Mouse (Mus musculus) midbrain, postnatal 0 days (tissue): Measurements from ENCODE around the gene Ada. TPM values are rescaled to one million over a fixed set of nuclear protein-coding genes. Genes with fewer than 3 reads are reported as not detected.

Source experiments
- ATAC-seq: fragments of 200-750 bp; cut with Nextera tagmentation; 2 replicates; pipeline ENCODE4 v1.8.0; 2017; ENCODE audit warnings: moderate number of reproducible peaks, mild to moderate bottlenecking, moderate TSS enrichment, moderate library complexity; ENCODE audit not compliant: low FRiP score
- DNase-seq: peaks from one replicate; pipeline ENCODE4 v3.0.0-alpha.2; 2015; ENCODE audit warnings: low spot score
- H3K27ac ChIP-seq: fragments of 300-500 bp; sonication (generic); 2 replicates; pipeline ENCODE4 v1.5.1; 2014; ENCODE audit warnings: low read depth, mild to moderate bottlenecking, low read length, mixed read lengths
- H3K27me3 ChIP-seq: fragments of 300-500 bp; sonication (generic); 2 replicates; pipeline ENCODE4 v1.6.1; 2014; ENCODE audit warnings: low read length, control low read depth, mixed read lengths; ENCODE audit not compliant: insufficient read depth
- H3K36me3 ChIP-seq: fragments of 300-500 bp; sonication (generic); 2 replicates; pipeline ENCODE4 v1.6.1; 2014; ENCODE audit warnings: low read length, control low read depth, mixed read lengths; ENCODE audit not compliant: insufficient read depth
- H3K4me1 ChIP-seq: fragments of 300-500 bp; sonication (generic); 2 replicates; pipeline ENCODE4 v1.6.1; 2014; ENCODE audit warnings: mild to moderate bottlenecking, control low read depth, antibody characterized with exemption, low read length, mixed read lengths; ENCODE audit not compliant: insufficient read depth
- H3K4me2 ChIP-seq: fragments of 300-500 bp; sonication (generic); 2 replicates; pipeline ENCODE4 v1.6.1; 2014; ENCODE audit warnings: low read depth, mild to moderate bottlenecking, low read length, mixed read lengths; ENCODE audit not compliant: poor library complexity, severe bottlenecking
- H3K4me3 ChIP-seq: fragments of 300-500 bp; sonication (generic); 2 replicates; pipeline ENCODE4 v1.5.1; 2014; ENCODE audit warnings: low read depth, mild to moderate bottlenecking, low read length, moderate library complexity
- H3K9ac ChIP-seq: fragments of 300-500 bp; sonication (generic); replicated peaks from 2 replicates; pipeline ENCODE4 v1.6.1; 2014; ENCODE audit warnings: mild to moderate bottlenecking, low read length, moderate library complexity, mixed read lengths; ENCODE audit not compliant: poor library complexity, severe bottlenecking
- H3K9me3 ChIP-seq: fragments of 300-500 bp; sonication (generic); 2 replicates; pipeline ENCODE4 v1.6.1; 2016; ENCODE audit warnings: low read length, control low read depth
- CTCF ChIP-seq: IDR thresholded peaks from 2 replicates; pipeline ENCODE4 v1.5.1; 2016; ENCODE audit warnings: antibody characterized with exemption, mild to moderate bottlenecking
- WGBS: fragments of 180-500 bp; shearing (Covaris S2); extraction: QIAGEN DNeasy Blood & Tissue Kit; methylation state at CpG from one replicate; pipeline ENCODE4 v1.1.7; 2014; 5-methylcytosine and 5-hydroxymethylcytosine counted together
- polyA plus RNA-seq: library from polyadenylated mRNA; unstranded; fragments of >200 nt; fragmentation: Nextera tagmentation; extraction: Ambion mirVana; gene quantifications from 2 replicates; pipeline ENCODE4 v1.2.1, GENCODE M21; 2015
- total RNA-seq: library from RNA; depleted of rRNA; stranded (reverse); fragments of >200 nt; gene quantifications from 2 replicates; pipeline ENCODE4 v1.2.3, GENCODE M21; 2014

Ada gene
- total and polyA plus RNA-seq, 2 experiments from 2014 or later = 1.4 to 3.7 TPM

- no peak overlapping the region for H3K27ac ChIP-seq
- no peaks in the 10 kb centered on the region for H3K4me1 ChIP-seq
- 81% methylated on average over 6 of the region's 6 CpGs for WGBS
- no peak for TF ChIP-seq CTCF
- no peak overlapping the region for H3K4me3 ChIP-seq
- H3K9me3 ChIP-seq = no peaks in the 10 kb centered on the region
- no peaks in the 10 kb centered on the region for H3K36me3 ChIP-seq
- H3K9ac ChIP-seq = no peak overlapping the region
- ATAC-seq (no peak), DNase-seq (no peak)
- no peak overlapping the region for H3K4me2 ChIP-seq
- H3K27me3 ChIP-seq = no peaks in the 10 kb centered on the region
Measured at GRCm38 (mm10) chr2:163783368-163783767, 33.3 kb upstream of the Ada start.

- ATAC-seq (no peak), DNase-seq (no peak)
- 59% methylated on average over 4 of the region's 4 CpGs for WGBS
- H3K36me3 ChIP-seq = no peaks in the 10 kb centered on the region
- H3K4me1 ChIP-seq = no peaks in the 10 kb centered on the region
- H3K27me3 ChIP-seq = peaks cover 3% of the 10 kb centered on the region; the same call in 1 of the 2 replicates
- H3K4me3 ChIP-seq = no peak overlapping the region
- TF ChIP-seq CTCF = no peak
- no peaks in the 10 kb centered on the region for H3K9me3 ChIP-seq
- no peak overlapping the region for H3K9ac ChIP-seq
- no peak overlapping the region for H3K27ac ChIP-seq
- H3K4me2 ChIP-seq = no peak overlapping the region
Measured at GRCm38 (mm10) chr2:163778896-163779295, 28.9 kb upstream of the Ada start.

DNA sequence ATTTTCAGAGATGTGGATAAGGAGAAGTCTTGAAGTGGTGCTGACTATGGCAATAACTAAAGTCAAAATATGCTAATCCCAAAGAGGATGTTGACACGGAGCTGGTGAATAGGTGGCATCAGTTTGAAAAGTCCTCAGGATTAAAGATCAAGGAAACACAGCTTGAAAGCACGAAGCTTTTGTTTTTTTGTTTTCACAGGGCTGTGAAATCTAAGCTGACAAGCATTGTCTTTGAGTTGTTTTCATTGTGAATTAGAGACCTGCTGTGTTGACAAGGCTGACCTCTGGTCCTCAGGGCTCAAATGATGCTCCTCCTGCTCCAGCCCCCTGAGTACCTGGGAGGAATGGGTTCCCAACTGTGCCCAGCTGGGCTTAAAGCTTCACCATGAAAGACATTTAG is 27.0 kb upstream of the Ada start:
- H3K4me3 ChIP-seq = no peak overlapping the region
- ATAC-seq (no peak), DNase-seq (no peak)
- H3K4me2 ChIP-seq = no peak overlapping the region
- H3K9me3 ChIP-seq = no peaks in the 10 kb centered on the region
- H3K9ac ChIP-seq = no peak overlapping the region
- 9% methylated on average over 2 of the region's 2 CpGs for WGBS
- H3K36me3 ChIP-seq = no peaks in the 10 kb centered on the region
- H3K4me1 ChIP-seq = no peaks in the 10 kb centered on the region
- H3K27ac ChIP-seq = no peak overlapping the region
- no peak for TF ChIP-seq CTCF
- H3K27me3 ChIP-seq = peaks cover 3% of the 10 kb centered on the region; the same call in 1 of the 2 replicates

GRCm38 (mm10) chr2:163776661-163777060 is 26.6 kb upstream of the Ada start:
- no peak overlapping the region for H3K4me3 ChIP-seq
- no peak overlapping the region for H3K27ac ChIP-seq
- WGBS = 10% methylated on average over 13 of the region's 13 CpGs
- no peaks in the 10 kb centered on the region for H3K36me3 ChIP-seq
- no peaks in the 10 kb centered on the region for H3K9me3 ChIP-seq
- peaks cover 3% of the 10 kb centered on the region; the same call in 1 of the 2 replicates for H3K27me3 ChIP-seq
- no peak for TF ChIP-seq CTCF
- no peak for DNase-seq
- no peak overlapping the region for H3K4me2 ChIP-seq
- no peak for ATAC-seq
- H3K9ac ChIP-seq = no peak overlapping the region
- no peaks in the 10 kb centered on the region for H3K4me1 ChIP-seq

DNA sequence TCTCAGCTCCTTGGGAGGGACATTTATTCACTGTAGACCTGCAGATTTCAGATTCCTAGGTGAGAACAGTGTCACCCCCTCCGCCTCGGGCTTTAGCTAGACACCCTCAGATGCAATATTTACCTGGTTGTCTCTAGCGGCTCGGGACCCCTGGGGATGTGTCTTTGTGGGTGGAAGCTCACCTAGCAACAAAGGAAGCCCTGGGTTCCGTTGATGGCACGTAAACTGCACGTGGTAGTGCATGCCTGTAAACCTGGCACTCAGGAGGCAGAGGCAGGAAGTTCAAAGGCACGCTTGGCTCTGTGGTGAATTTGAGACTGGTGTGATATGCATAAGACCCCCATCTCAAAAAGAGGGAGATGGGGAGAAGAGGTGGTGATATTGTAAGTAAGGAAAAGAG is 20.7 kb upstream of the Ada start:
- Histone ChIP-seq H3K4me2 (no peak overlapping the region), H3K27ac (no peak overlapping the region), H3K4me3 (no peak overlapping the region), H3K27me3 (peaks cover 3% of the 10 kb centered on the region; the same call in 1 of the 2 replicates), H3K9ac (no peak overlapping the region), H3K36me3 (no peaks in the 10 kb centered on the region), H3K9me3 (no peaks in the 10 kb centered on the region), H3K4me1 (no peaks in the 10 kb centered on the region)
- no peak for TF ChIP-seq CTCF
- 92% methylated on average over 8 of the region's 8 CpGs for WGBS
- no peak for DNase-seq
- ATAC-seq = no peak

DNA sequence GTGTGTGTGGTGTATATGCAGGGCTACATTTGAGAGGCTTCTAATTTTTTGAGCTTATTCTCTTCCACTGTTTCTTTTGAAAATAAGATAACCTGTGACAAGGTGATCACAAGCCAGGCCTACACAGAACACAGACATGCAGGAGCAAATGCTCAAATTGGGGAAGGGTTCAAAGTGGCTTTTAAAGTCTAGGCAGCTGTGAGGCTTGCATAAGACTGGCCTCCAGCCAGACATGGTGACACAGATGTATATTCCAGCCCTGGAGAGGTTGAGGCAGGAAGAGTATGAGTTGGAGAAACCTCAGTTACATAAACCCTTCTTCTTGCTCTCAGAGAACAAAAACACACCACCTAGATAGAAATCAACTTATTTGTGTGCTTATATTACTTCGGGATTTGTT is 16.9 kb upstream of the Ada start:
- Histone ChIP-seq H3K9me3 (no peaks in the 10 kb centered on the region), H3K9ac (no peak overlapping the region), H3K4me1 (no peaks in the 10 kb centered on the region), H3K4me2 (no peak overlapping the region), H3K4me3 (no peak overlapping the region), H3K36me3 (no peaks in the 10 kb centered on the region), H3K27me3 (no peaks in the 10 kb centered on the region), H3K27ac (no peak overlapping the region)
- DNase-seq (no peak), ATAC-seq (no peak)
- 86% methylated on average over 1 of the region's 1 CpGs for WGBS
- no peak for TF ChIP-seq CTCF
